Mouse (Mus musculus) liver, embryonic 14.5 days (tissue): ENCODE data around the gene Hdac4. TPM values are rescaled to one million over a fixed set of nuclear protein-coding genes. Genes with fewer than 3 reads are reported as not detected.

Source experiments
- ATAC-seq: fragments of 200-750 bp; cut with Nextera tagmentation; 2 replicates; pipeline ENCODE4 v1.8.0; 2017; ENCODE audit warnings: moderate number of reproducible peaks, mild to moderate bottlenecking, moderate library complexity; ENCODE audit not compliant: insufficient read depth
- DNase-seq, 3 experiments: peaks; one replicate each; pipeline ENCODE4 v3.0.0-alpha.2; 2012 to 2013; ENCODE audit warnings: low read depth in 3 of 3, low spot score in 3 of 3
- H3K27ac ChIP-seq: fragments of 300-500 bp; sonication (generic); 2 replicates; pipeline ENCODE4 v1.5.1; 2014; ENCODE audit warnings: moderate library complexity, mild to moderate bottlenecking, control low read depth, inconsistent platforms
- H3K27me3 ChIP-seq: fragments of 300-500 bp; sonication (generic); 2 replicates; pipeline ENCODE4 v1.6.1; 2014; ENCODE audit warnings: mild to moderate bottlenecking, low read length, moderate library complexity; ENCODE audit not compliant: control insufficient read depth, insufficient read depth
- H3K36me3 ChIP-seq: fragments of 300-500 bp; sonication (generic); replicated peaks from 2 replicates; pipeline ENCODE4 v1.6.1; 2014; ENCODE audit warnings: low read depth; ENCODE audit not compliant: control insufficient read depth, insufficient read depth
- H3K4me1 ChIP-seq, 2 experiments: fragments of 200-500 bp in 1 of 2; fragments of 300-500 bp in 1 of 2; sonication (generic) in 1 of 2; replicated peaks; 2 replicates each; pipeline ENCODE4 v1.6.1; 2012 to 2014; ENCODE audit warnings: antibody characterized with exemption in 1 of 2, inconsistent platforms in 1 of 2, low read length in 1 of 2; ENCODE audit not compliant: control insufficient read depth in 2 of 2, insufficient read depth in 2 of 2
- H3K4me2 ChIP-seq: fragments of 300-500 bp; sonication (generic); 2 replicates; pipeline ENCODE4 v1.6.1; 2014; ENCODE audit warnings: low read depth, mild to moderate bottlenecking, control low read depth, moderate library complexity
- H3K4me3 ChIP-seq, 2 experiments: fragments of 200-500 bp in 1 of 2; fragments of 300-500 bp in 1 of 2; sonication (generic) in 1 of 2; 2 replicates each; pipeline ENCODE4 v1.5.1; 2012 to 2014; ENCODE audit warnings: low read depth in 2 of 2, low read length in 2 of 2, mild to moderate bottlenecking in 2 of 2, control low read depth in 1 of 2, inconsistent platforms in 1 of 2, moderate library complexity in 1 of 2; ENCODE audit not compliant: insufficient read depth in 1 of 2
- H3K9ac ChIP-seq: fragments of 300-500 bp; sonication (generic); replicated peaks from 2 replicates; pipeline ENCODE4 v1.6.1; 2014; ENCODE audit warnings: mild to moderate bottlenecking, control low read depth, moderate library complexity
- H3K9me3 ChIP-seq: fragments of 300-500 bp; sonication (generic); 2 replicates; pipeline ENCODE4 v1.6.1; 2016; ENCODE audit warnings: low read length, mixed read lengths; ENCODE audit not compliant: control insufficient read depth
- CTCF ChIP-seq: IDR thresholded peaks from 2 replicates; pipeline ENCODE4 v1.5.1; 2016; ENCODE audit warnings: antibody characterized with exemption, low read depth, control low read depth
- EP300 ChIP-seq: IDR thresholded peaks from 2 replicates; pipeline ENCODE4 v1.6.1; 2016; ENCODE audit warnings: antibody characterized with exemption, low read depth
- WGBS: fragments of 180-500 bp; shearing (Covaris S2); extraction: QIAGEN DNeasy Blood & Tissue Kit; methylation state at CpG from one replicate; pipeline ENCODE4 v1.1.7; 2014; ENCODE audit not compliant: insufficient replicate concordance; 5-methylcytosine and 5-hydroxymethylcytosine counted together
- polyA plus RNA-seq, 2 experiments: library from polyadenylated mRNA; depleted of rRNA in 1 of 2; stranded (reverse) in 1 of 2; unstranded in 1 of 2; fragments of >200 nt; fragmentation: Nextera tagmentation in 1 of 2; extraction: Ambion mirVana in 1 of 2; gene quantifications; 2 replicates each; pipeline versions ENCODE4 v1.2.1 to v1.2.3; 2012 to 2014

The Hdac4 gene
- polyA plus RNA-seq, 2 experiments: 1.5 to 3.1 TPM

- no peak for TF ChIP-seq EP300
- TF ChIP-seq CTCF: no peak
- no peaks in the 10 kb centered on the region for H3K4me1 ChIP-seq
- H3K27me3 ChIP-seq: no peaks in the 10 kb centered on the region
- DNase-seq (no peak), ATAC-seq (no peak)
- H3K36me3 ChIP-seq: no peaks in the 10 kb centered on the region
- H3K9ac ChIP-seq: no peak overlapping the region
- H3K4me3 ChIP-seq: no peak overlapping the region
- H3K27ac ChIP-seq: no peak overlapping the region
- H3K9me3 ChIP-seq: no peaks in the 10 kb centered on the region
- H3K4me2 ChIP-seq: no peak overlapping the region
Measured at GRCm38 (mm10) chr1:92014496-92014895, 181.0 kb downstream of the Hdac4 start.

- Histone ChIP-seq H3K9me3 (no peaks in the 10 kb centered on the region), H3K4me2 (no peak overlapping the region), H3K4me1 (no peaks in the 10 kb centered on the region), H3K4me3 (no peak overlapping the region), H3K9ac (no peak overlapping the region), H3K27ac (no peak overlapping the region), H3K27me3 (no peaks in the 10 kb centered on the region), H3K36me3 (no peaks in the 10 kb centered on the region)
- DNase-seq (no peak), ATAC-seq (no peak)
- WGBS: 50% methylated on average over 1 of the region's 1 CpGs
- no peak for TF ChIP-seq EP300
- TF ChIP-seq CTCF: no peak
Measured at GRCm38 (mm10) chr1:92006666-92007065, 188.8 kb downstream of the Hdac4 start.

- H3K4me3 ChIP-seq: no peak overlapping the region
- DNase-seq (no peak), ATAC-seq (no peak)
- 61% methylated on average over 2 of the region's 2 CpGs for WGBS
- H3K36me3 ChIP-seq: no peaks in the 10 kb centered on the region
- H3K4me1 ChIP-seq: no peaks in the 10 kb centered on the region
- no peaks in the 10 kb centered on the region for H3K27me3 ChIP-seq
- no peaks in the 10 kb centered on the region for H3K9me3 ChIP-seq
- H3K4me2 ChIP-seq: no peak overlapping the region
- TF ChIP-seq CTCF (no peak), EP300 (no peak)
- no peak overlapping the region for H3K27ac ChIP-seq
- no peak overlapping the region for H3K9ac ChIP-seq
Measured at GRCm38 (mm10) chr1:92005617-92005940, 189.9 kb downstream of the Hdac4 start.

- Histone ChIP-seq H3K36me3 (no peaks in the 10 kb centered on the region), H3K4me3 (no peak overlapping the region), H3K4me1 (no peaks in the 10 kb centered on the region), H3K27ac (no peak overlapping the region), H3K27me3 (no peaks in the 10 kb centered on the region), H3K4me2 (no peak overlapping the region), H3K9me3 (no peaks in the 10 kb centered on the region), H3K9ac (no peak overlapping the region)
- no peak for ATAC-seq
- WGBS: 68% methylated on average over 8 of the region's 8 CpGs
- TF ChIP-seq CTCF (no peak), EP300 (no peak)
- no peak for DNase-seq
Measured at GRCm38 (mm10) chr1:92004906-92005616, 190.4 kb downstream of the Hdac4 start.

- Histone ChIP-seq H3K4me2 (no peak overlapping the region), H3K4me3 (no peak overlapping the region), H3K36me3 (no peaks in the 10 kb centered on the region), H3K27ac (no peak overlapping the region), H3K9me3 (no peaks in the 10 kb centered on the region), H3K9ac (no peak overlapping the region), H3K4me1 (no peaks in the 10 kb centered on the region), H3K27me3 (no peaks in the 10 kb centered on the region)
- TF ChIP-seq CTCF: no peak
- no peak for TF ChIP-seq EP300
- DNase-seq (no peak), ATAC-seq (no peak)
- 57% methylated on average over 1 of the region's 1 CpGs for WGBS
Measured at GRCm38 (mm10) chr1:92004122-92004521, 191.4 kb downstream of the Hdac4 start.
